Mouse (Mus musculus): Measurements from ENCODE around the gene Rprd1b.

DNA sequence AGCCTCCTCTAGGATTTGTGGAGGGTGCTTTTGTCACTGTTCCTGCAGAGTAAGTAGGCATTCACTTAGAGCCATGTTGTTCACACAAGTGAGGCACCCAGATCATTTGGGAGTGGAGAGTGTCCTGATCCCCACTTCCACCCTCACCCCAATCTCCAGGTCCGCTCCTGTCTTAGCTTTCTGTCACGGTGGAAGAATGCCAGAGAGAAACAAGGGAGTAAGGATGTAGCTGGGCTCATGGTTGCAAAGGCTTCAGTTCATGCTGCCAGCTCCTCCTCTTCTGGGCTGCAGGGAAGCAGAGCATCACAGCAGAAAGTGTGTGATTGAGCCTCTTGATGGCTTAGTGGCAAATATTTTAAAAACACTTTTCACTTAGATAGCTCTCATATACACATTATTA lies 12.1 kb downstream of the Rprd1b start:
- TF ChIP-seq CTCF (IDR thresholded peaks at IDR 0.05; ENCODE audit: insufficient read depth, low read length) (no peak), POLR2A (IDR thresholded peaks at IDR 0.05; ENCODE audit: borderline replicate concordance, extremely low read depth, low read depth, low read length) (no peak)

All from lung, adult 2 months (tissue).